Mouse (Mus musculus) adrenal gland (tissue): ENCODE data around the gene Trim30a.
"Not testable (repeated sequence)": the region's sequence is repeated elsewhere in the genome, so short reads cannot be mapped to it uniquely, and the experiment has no call there.

Experiments used
- intact Hi-C: fragments of 180-260 bp; cut with DNase I; formaldehyde crosslinking; loops from one replicate; pipeline ENCODE4 v1.15.1; 2025
- long read RNA-seq, 2 experiments: library from polyadenylated mRNA; unstranded; transcript quantifications; one replicate each; pipeline ENCODE4 v2.0.0; 2020; ENCODE audit warnings: borderline replicate concordance in 1 of 2; ENCODE audit not compliant: insufficient replicate concordance in 1 of 2

The Trim30a gene
- long read RNA-seq, experiment 1, partial matches to known transcripts: 2 of 3 reads
- long read RNA-seq, experiment 1, other reads (novel, unspliced or antisense): 1 of 3 reads
- long read RNA-seq, experiment 2, partial matches to known transcripts: 0 of 4 reads
- long read RNA-seq, experiment 2, other reads (novel, unspliced or antisense): 4 of 4 reads

GRCm38 (mm10) chr7:104465065-104465744 is at the start of gene Trim30a:
Gene Trim30a (minus strand): TSS chr7:104465193.
- intact Hi-C loops: no loop called here

GRCm38 (mm10) chr7:104507421-104508065 is 42.5 kb upstream of the Trim30a start, which contains the start of gene Trim30d:
Gene Trim30d (minus strand): TSS chr7:104507849.
- intact Hi-C loops: not testable (repeated sequence)

- intact Hi-C loops: no loop called here
These were observed 36.8 kb upstream of the Trim30a start for GRCm38 (mm10) chr7:104501589-104502371.

- intact Hi-C loops: not testable (repeated sequence)
These were observed 36.2 kb upstream of the Trim30a start for GRCm38 (mm10) chr7:104501186-104501585.

- intact Hi-C loops: not testable (repeated sequence)
These were observed 34.5 kb upstream of the Trim30a start for GRCm38 (mm10) chr7:104499464-104499863.

GRCm38 (mm10) chr7:104445961-104446645 is 18.9 kb downstream of the Trim30a start:
- intact Hi-C loops: no loop called here

- intact Hi-C loops: no loop called here
These were observed 60.5 kb downstream of the Trim30a start for GRCm38 (mm10) chr7:104404460-104404950.

GRCm38 (mm10) chr7:104401140-104401539 is 63.9 kb downstream of the Trim30a start:
- intact Hi-C loops: no loop called here

GRCm38 (mm10) chr7:104400698-104401097 is 64.3 kb downstream of the Trim30a start, which contains the start of gene Trim30c:
Gene Trim30c (minus strand): TSS chr7:104400837.
- intact Hi-C loops: no loop called here

GRCm38 (mm10) chr7:104398492-104398891 is 66.5 kb downstream of the Trim30a start:
- intact Hi-C loops: no loop called here

- intact Hi-C loops: no loop called here
These were observed 95.1 kb downstream of the Trim30a start, which contains the start of gene Trim30b for GRCm38 (mm10) chr7:104369736-104370414. Gene Trim30b (minus strand): TSS chr7:104369884.

- intact Hi-C loops: no loop called here
These were observed 98.7 kb downstream of the Trim30a start for GRCm38 (mm10) chr7:104366339-104366738.
